Mouse (Mus musculus) testis, adult 2 months (tissue): ENCODE results near the gene 2610507B11Rik. TPM values are rescaled to one million over a fixed set of nuclear protein-coding genes. Genes with fewer than 3 reads are reported as not detected.

Experiments
- H3K27ac ChIP-seq: fragments of 200-500 bp; 2 replicates; pipeline ENCODE4 v1.5.1; 2012; ENCODE audit warnings: low read depth, low read length; ENCODE audit not compliant: control insufficient read depth, insufficient read depth
- H3K27me3 ChIP-seq: fragments of 200-500 bp; 2 replicates; pipeline ENCODE4 v1.6.1; 2012; ENCODE audit warnings: mild to moderate bottlenecking, low read length, moderate library complexity; ENCODE audit not compliant: control insufficient read depth, insufficient read depth
- H3K36me3 ChIP-seq: fragments of 200-500 bp; 2 replicates; pipeline ENCODE4 v1.6.1; 2012; ENCODE audit warnings: mild to moderate bottlenecking, low read length; ENCODE audit not compliant: control insufficient read depth, insufficient read depth
- H3K4me1 ChIP-seq: fragments of 200-500 bp; 2 replicates; pipeline ENCODE4 v1.6.1; 2012; ENCODE audit warnings: low read length; ENCODE audit not compliant: control insufficient read depth, insufficient read depth
- H3K4me3 ChIP-seq: fragments of 200-500 bp; 2 replicates; pipeline ENCODE4 v1.5.1; 2012; ENCODE audit warnings: low read depth, mild to moderate bottlenecking, low read length, moderate library complexity, mixed read lengths; ENCODE audit not compliant: control insufficient read depth
- CTCF ChIP-seq: fragments of 200-500 bp; IDR thresholded peaks from 2 replicates; pipeline ENCODE4 v1.5.1; 2012; ENCODE audit warnings: low read depth, mild to moderate bottlenecking, inconsistent platforms, low read length, moderate library complexity; ENCODE audit not compliant: control insufficient read depth, insufficient read depth, insufficient replicate concordance
- POLR2A ChIP-seq: fragments of 200-500 bp; IDR thresholded peaks from 2 replicates; pipeline ENCODE4 v1.6.1; 2012; ENCODE audit warnings: low read depth, mild to moderate bottlenecking, inconsistent platforms, low read length, moderate library complexity; ENCODE audit not compliant: control insufficient read depth
- polyA plus RNA-seq: library from polyadenylated mRNA; depleted of rRNA; stranded (reverse); fragments of >200 nt; gene quantifications from 2 replicates; pipeline ENCODE4 v1.2.3, GENCODE M21; 2012; rRNA removed

2610507B11Rik gene
- polyA plus RNA-seq, 1 experiment, result 133 TPM

DNA sequence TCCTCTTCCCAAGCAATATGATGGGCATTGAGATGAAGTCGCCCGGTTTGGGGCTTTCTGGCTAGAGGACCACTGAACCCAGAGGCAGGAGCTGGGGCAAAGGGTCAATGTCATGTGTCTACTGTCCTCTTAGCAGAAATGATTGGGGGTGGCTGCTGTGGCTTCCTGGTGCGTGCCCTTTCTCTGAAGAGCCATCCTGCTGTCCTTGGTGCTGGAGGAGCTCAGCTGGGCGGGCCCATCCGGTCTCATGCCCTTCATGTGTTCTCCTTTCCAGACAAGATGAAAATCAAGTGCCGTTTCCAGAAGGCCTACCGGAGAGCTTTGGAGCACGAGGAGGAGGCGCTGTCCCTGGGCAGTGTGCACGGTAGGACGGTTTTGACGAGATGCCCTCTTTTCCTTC is 71.1 kb downstream of the 2610507B11Rik start:
- Histone ChIP-seq H3K36me3 (no peaks in the 10 kb centered on the region), H3K4me3 (no peak overlapping the region), H3K4me1 (peaks cover 4% of the 10 kb centered on the region), H3K27me3 (no peaks in the 10 kb centered on the region), H3K27ac (no peak overlapping the region)
- TF ChIP-seq CTCF (no peak), POLR2A (no peak)

DNA sequence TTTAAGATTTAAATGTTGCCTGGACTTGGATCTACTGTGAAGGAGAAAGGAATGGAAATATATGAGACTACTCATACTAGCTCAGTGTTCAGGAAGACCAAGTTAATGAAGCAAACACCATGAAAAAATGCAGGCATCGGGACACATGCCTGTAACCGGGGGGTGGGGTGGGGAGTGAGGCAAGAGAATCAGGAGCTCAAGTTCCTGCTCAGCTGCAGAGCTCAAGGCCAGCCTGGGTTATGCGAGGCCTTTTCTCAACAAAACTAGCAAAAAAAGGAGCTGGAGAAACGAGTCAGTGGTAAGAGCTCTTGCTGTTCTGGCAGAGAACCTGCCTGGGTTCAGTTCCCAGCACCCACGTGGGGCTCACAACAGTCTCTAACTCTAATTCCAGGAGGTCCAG is 72.4 kb downstream of the 2610507B11Rik start:
- H3K4me3 ChIP-seq, result no peak overlapping the region
- H3K36me3 ChIP-seq, result no peaks in the 10 kb centered on the region; the same call in 1 of the 2 replicates
- H3K27me3 ChIP-seq, result no peaks in the 10 kb centered on the region
- no peak overlapping the region for H3K27ac ChIP-seq
- H3K4me1 ChIP-seq, result peaks cover 2% of the 10 kb centered on the region
- TF ChIP-seq CTCF (no peak), POLR2A (no peak)

- TF ChIP-seq POLR2A, result no peak
- no peak for TF ChIP-seq CTCF
- Histone ChIP-seq H3K27ac (no peak overlapping the region), H3K4me1 (no peaks in the 10 kb centered on the region), H3K36me3 (no peaks in the 10 kb centered on the region; the same call in 1 of the 2 replicates), H3K27me3 (no peaks in the 10 kb centered on the region), H3K4me3 (no peak overlapping the region)
Observed at GRCm38 (mm10) chr11:78337040-78337439, 75.5 kb downstream of the 2610507B11Rik start.

Other genes starting within 250 kb of the 2610507B11Rik start
- 4.9 and 5.1 TPM in 2 replicates for gene Dhrs13, start 229.5 kb upstream of the 2610507B11Rik start, polyA plus RNA-seq
- 35.3 and 36.6 TPM in 2 replicates for gene Flot2, start 223.8 kb upstream of the 2610507B11Rik start, polyA plus RNA-seq
- 17.4 and 18.2 TPM in 2 replicates for gene Eral1, start 181.4 kb upstream of the 2610507B11Rik start, polyA plus RNA-seq
- gene Fam222b, start 167.1 kb upstream of the 2610507B11Rik start, polyA plus RNA-seq, result 11.5 and 11.7 TPM in 2 replicates
- 9.5 and 12.5 TPM in 2 replicates for gene Traf4, start 96.2 kb upstream of the 2610507B11Rik start, polyA plus RNA-seq
- 22.2 and 22.3 TPM in 2 replicates for gene Nek8, start 85.1 kb upstream of the 2610507B11Rik start, polyA plus RNA-seq
- 65.1 and 73.7 TPM in 2 replicates for gene Tlcd1, start 85.0 kb upstream of the 2610507B11Rik start, polyA plus RNA-seq
- 125 and 137 TPM in 2 replicates for gene Rpl23a, start 78.2 kb upstream of the 2610507B11Rik start, polyA plus RNA-seq
- gene Rab34, start 73.3 kb upstream of the 2610507B11Rik start, polyA plus RNA-seq, result 10.4 and 13.2 TPM in 2 replicates
- gene Proca1, start 68.4 kb upstream of the 2610507B11Rik start, polyA plus RNA-seq, result 175 and 191 TPM in 2 replicates
- gene Sdf2, start 16.0 kb upstream of the 2610507B11Rik start, polyA plus RNA-seq, result 34.2 and 35.3 TPM in 2 replicates
- gene Supt6, start 15.8 kb upstream of the 2610507B11Rik start, polyA plus RNA-seq, result 20.1 and 22.2 TPM in 2 replicates
- 0.22 and 0.28 TPM in 2 replicates for gene BC030499, start 29.1 kb downstream of the 2610507B11Rik start, polyA plus RNA-seq
- 54.3 and 56.0 TPM in 2 replicates for gene Spag5, start 39.8 kb downstream of the 2610507B11Rik start, polyA plus RNA-seq
- 5.8 and 7.4 TPM in 2 replicates for gene Aldoc, start 61.2 kb downstream of the 2610507B11Rik start, polyA plus RNA-seq
- 57.4 and 69.7 TPM in 2 replicates for gene Pigs, start 66.7 kb downstream of the 2610507B11Rik start, polyA plus RNA-seq
- 47.2 and 66.7 TPM in 2 replicates for gene Unc119, start 81.7 kb downstream of the 2610507B11Rik start, polyA plus RNA-seq
- gene Foxn1, start 124.8 kb downstream of the 2610507B11Rik start, polyA plus RNA-seq, result not detected in 2 replicates
- 2.8 and 3.1 TPM in 2 replicates for gene Slc13a2, start 160.5 kb downstream of the 2610507B11Rik start, polyA plus RNA-seq
- 7.7 and 7.8 TPM in 2 replicates for gene Slc46a1, start 203.9 kb downstream of the 2610507B11Rik start, polyA plus RNA-seq
- gene Sarm1, start 236.0 kb downstream of the 2610507B11Rik start, polyA plus RNA-seq, result 2.5 TPM in 2 replicates
- gene Vtn, start 237.3 kb downstream of the 2610507B11Rik start, polyA plus RNA-seq, result 0.77 and 0.78 TPM in 2 replicates
- not detected in 2 replicates for gene Sebox, start 241.7 kb downstream of the 2610507B11Rik start, polyA plus RNA-seq